Mouse (Mus musculus) layer of hippocampus, adult 2 months (tissue): ENCODE data around the gene Akr1cl. TPM values are rescaled to one million over a fixed set of nuclear protein-coding genes. Genes with fewer than 3 reads are reported as not detected.

Experiments
- DNase-seq, 2 experiments: peaks; one replicate each; pipeline ENCODE4 v3.0.0; 2022; ENCODE audit warnings: low spot score in 2 of 2
- H3K27ac ChIP-seq: fragments of 200-600 bp; 2 replicates; pipeline ENCODE4 v1.8.1; 2022
- H3K4me3 ChIP-seq: fragments of 200-600 bp; 2 replicates; pipeline ENCODE4 v1.8.1; 2022; ENCODE audit warnings: mild to moderate bottlenecking
- CTCF ChIP-seq: fragments of 200-600 bp; conservative IDR thresholded peaks from 2 replicates; pipeline ENCODE4 v1.8.1; 2022; ENCODE audit warnings: antibody characterized with exemption, mild to moderate bottlenecking, moderate library complexity
- total RNA-seq, 2 experiments: library from RNA; stranded (reverse); gene quantifications; 2 replicates each; pipeline ENCODE4 v1.2.3; 2021

The Akr1cl gene
- total RNA-seq, 2 experiments from 2014 or later, result not detected

DNA sequence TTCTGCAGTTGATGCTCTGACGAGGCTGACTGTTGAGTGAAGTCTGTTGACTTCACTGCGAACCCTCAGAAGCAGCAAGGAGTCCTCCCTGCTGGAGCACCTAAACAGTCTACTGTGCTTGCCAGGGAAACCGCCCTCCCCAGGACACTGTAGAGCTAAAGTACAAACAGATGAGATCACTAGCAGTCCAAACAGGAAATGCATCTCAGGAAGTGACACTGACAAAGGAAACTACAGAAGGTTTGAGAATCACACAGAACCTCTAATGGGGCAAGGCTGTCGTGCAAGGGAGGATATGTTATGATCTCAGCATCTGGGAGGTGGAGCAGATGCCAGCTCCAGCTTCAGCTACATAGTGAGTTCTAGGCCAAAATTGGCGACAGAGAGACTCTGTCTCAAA, 61.9 kb downstream of the Akr1cl start:
- TF ChIP-seq CTCF, result no peak
- DNase-seq, result no peak
- H3K4me3 ChIP-seq, result no peak overlapping the region

More for the DNA sequence above, 61.9 kb downstream of the Akr1cl start:
- H3K27ac ChIP-seq, result no peak overlapping the region

Other genes starting within 250 kb of the Akr1cl start
- 10 to 100 TPM; 35.6 to 36.0 TPM for gene Plekhm3, start 75.9 kb downstream of the Akr1cl start, total RNA-seq
- not detected for gene Cryge, start 18.4 kb upstream of the Akr1cl start, total RNA-seq
- not detected for gene Crygd, start 30.7 kb upstream of the Akr1cl start, total RNA-seq
- not detected for gene Crygc, start 40.9 kb upstream of the Akr1cl start, total RNA-seq
- gene Crygb, start 49.5 kb upstream of the Akr1cl start, total RNA-seq, result not detected
- gene Cryga, start 70.6 kb upstream of the Akr1cl start, total RNA-seq, result under 1 TPM in 1 of 2 experiments, not detected in 1; 0.87 TPM
- gene Gm28845, start 86.8 kb upstream of the Akr1cl start, total RNA-seq, result under 1 TPM in 1 of 2 experiments, not detected in 1; 0.76 TPM
- gene D630023F18Rik, start 90.5 kb upstream of the Akr1cl start, total RNA-seq, result 1 to 10 TPM; 8.4 to 8.8 TPM
- gene Idh1, start 153.7 kb upstream of the Akr1cl start, total RNA-seq, result 10 to 100 TPM; 41.5 to 49.6 TPM
- gene Pikfyve, start 153.9 kb upstream of the Akr1cl start, total RNA-seq, result 10 to 100 TPM; 43.8 to 47.7 TPM
- under 1 TPM; 0.25 to 0.28 TPM for gene Pth2r, start 249.3 kb upstream of the Akr1cl start, total RNA-seq